Mouse (Mus musculus) stomach, adult 2 months (tissue): ENCODE measurements around the gene Slc22a6. TPM values are rescaled to one million over a fixed set of nuclear protein-coding genes. Genes with fewer than 3 reads are reported as not detected.

Experiments used
- polyA plus RNA-seq: library from polyadenylated mRNA; depleted of rRNA; stranded (reverse); fragments of >200 nt; gene quantifications from 2 replicates; pipeline ENCODE4 v1.2.3, GENCODE M21; 2012; rRNA removed

Slc22a6 gene
- polyA plus RNA-seq: not detected in 2 replicates

DNA sequence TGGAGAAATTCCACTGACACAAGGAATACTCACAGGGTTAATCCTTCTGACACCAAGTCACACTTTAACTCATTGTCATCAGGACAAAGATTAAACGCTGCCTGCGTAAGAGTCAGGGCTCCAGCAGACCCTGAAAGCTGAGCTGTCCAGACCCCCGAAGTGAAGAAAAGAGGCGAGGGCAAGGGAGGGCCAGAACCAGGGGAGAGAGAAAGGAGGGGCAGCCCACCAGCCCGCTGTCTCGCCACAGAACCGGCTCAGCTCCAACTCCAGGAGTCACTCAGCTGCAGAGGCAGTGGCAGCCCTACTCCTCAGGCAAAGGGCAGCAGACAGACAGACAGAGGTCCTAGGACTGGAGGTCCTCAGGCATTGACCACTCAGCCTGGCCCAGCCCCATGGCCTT, at the start of gene Slc22a6:
Gene Slc22a6 (plus strand): TSS at position 136 of the 400 bp plus-strand sequence.

DNA sequence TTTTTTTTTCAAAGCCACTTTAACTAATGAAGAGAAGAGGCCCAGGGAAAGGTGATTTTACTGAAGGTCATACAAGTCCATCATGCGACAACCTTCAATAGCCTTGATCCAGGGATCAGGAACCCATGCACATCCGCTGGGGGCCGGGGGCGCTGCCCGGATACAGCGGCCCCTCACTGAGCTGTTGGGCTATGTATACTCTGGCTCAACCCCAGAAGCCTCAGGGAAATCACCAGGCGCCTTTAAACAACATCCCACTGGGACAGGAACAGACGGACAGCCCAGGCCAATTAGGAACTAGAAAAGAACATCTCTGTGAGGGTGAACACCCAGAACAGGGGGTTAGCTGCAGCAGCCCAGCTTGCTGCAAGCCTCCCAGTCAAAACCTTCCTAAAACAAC, 26.9 kb upstream of the Slc22a6 start, which contains the start of gene Slc22a8:
Gene Slc22a8 (plus strand): TSS at position 301 of the 400 bp plus-strand sequence.

GRCm38 (mm10) chr19:8663360-8663839, 45.6 kb downstream of the Slc22a6 start, which contains the start of gene Chrm1:
Gene Chrm1 (plus strand): TSS chr19:8663789.

Other genes starting within 250 kb of the Slc22a6 start
- not detected in 2 replicates for gene Slc22a30, start 212.9 kb upstream of the Slc22a6 start, polyA plus RNA-seq
- gene Slc22a8, start 26.8 kb upstream of the Slc22a6 start, polyA plus RNA-seq: not detected in 2 replicates
- 2.4 and 2.8 TPM in 2 replicates for gene Chrm1, start 45.8 kb downstream of the Slc22a6 start, polyA plus RNA-seq
- 59.0 and 70.9 TPM in 2 replicates for gene Slc3a2, start 105.3 kb downstream of the Slc22a6 start, polyA plus RNA-seq
- 13.9 and 17.6 TPM in 2 replicates for gene Wdr74, start 117.8 kb downstream of the Slc22a6 start, polyA plus RNA-seq
- not detected in 2 replicates for gene 1700092M07Rik, start 122.7 kb downstream of the Slc22a6 start, polyA plus RNA-seq
- gene Stx5a, start 123.4 kb downstream of the Slc22a6 start, polyA plus RNA-seq: 28.6 and 29.7 TPM in 2 replicates
- 24.7 and 38.5 TPM in 2 replicates for gene Nxf1, start 139.0 kb downstream of the Slc22a6 start, polyA plus RNA-seq
- gene Tmem223, start 153.0 kb downstream of the Slc22a6 start, polyA plus RNA-seq: 107 and 138 TPM in 2 replicates
- gene Tmem179b, start 156.4 kb downstream of the Slc22a6 start, polyA plus RNA-seq: 63.5 and 70.7 TPM in 2 replicates
- 5.5 and 9.3 TPM in 2 replicates for gene Taf6l, start 168.4 kb downstream of the Slc22a6 start, polyA plus RNA-seq
- 9.7 and 10.4 TPM in 2 replicates for gene Polr2g, start 180.5 kb downstream of the Slc22a6 start, polyA plus RNA-seq
- gene Zbtb3, start 184.5 kb downstream of the Slc22a6 start, polyA plus RNA-seq: 0.48 and 0.78 TPM in 2 replicates
- 1.4 and 2.1 TPM in 2 replicates for gene Ttc9c, start 201.3 kb downstream of the Slc22a6 start, polyA plus RNA-seq
- gene Hnrnpul2, start 202.0 kb downstream of the Slc22a6 start, polyA plus RNA-seq: 4.1 and 4.8 TPM in 2 replicates
- 0.61 TPM in 1 of 2 replicates, not detected in the other for gene AC129217.1, start 211.7 kb downstream of the Slc22a6 start, polyA plus RNA-seq
- 102 and 130 TPM in 2 replicates for gene Bscl2, start 219.4 kb downstream of the Slc22a6 start, polyA plus RNA-seq
- gene Gng3, start 221.2 kb downstream of the Slc22a6 start, polyA plus RNA-seq: 0.41 and 0.42 TPM in 2 replicates
- gene Lrrn4cl, start 232.7 kb downstream of the Slc22a6 start, polyA plus RNA-seq: 1.0 and 1.1 TPM in 2 replicates